Mouse (Mus musculus): ENCODE data around the gene Olfr1373. TPM values are rescaled to one million over a fixed set of nuclear protein-coding genes. Genes with fewer than 3 reads are reported as not detected.
A peak's percentile ranks its signal among the peaks of the same experiment; 100 is the strongest.

Gene Olfr1373
- total and polyA plus RNA-seq, 3 experiments, result not detected

- TF ChIP-seq POLR2AphosphoS5 (IDR thresholded peaks at IDR 0.05; ENCODE audit: insufficient replicate concordance, low read depth, low read length), result no peak
- TF ChIP-seq CTCF (IDR thresholded peaks at IDR 0.05; ENCODE audit: low read depth, low read length), result no peak
- TF ChIP-seq GATA1 (IDR thresholded peaks at IDR 0.05; ENCODE audit: borderline replicate concordance, low read length), result no peak
- no peak for TF ChIP-seq GATA2 (IDR thresholded peaks at IDR 0.05; ENCODE audit: borderline replicate concordance, low read depth, low read length)
- TF ChIP-seq TAL1 (conservative IDR thresholded peaks at IDR 0.05; ENCODE audit: low read depth, low read length), result no peak
- no peaks in the 10 kb centered on the region for H3K27me3 ChIP-seq (ENCODE audit: insufficient read depth, low read length)
- peaks cover 49% of the 10 kb centered on the region for H3K4me1 ChIP-seq (ENCODE audit: insufficient read depth, low read depth, low read length)
- peak overlapping the region; percentile 97 for H3K4me3 ChIP-seq (ENCODE audit: low read depth, low read length)
- no peak for ATAC-seq (ENCODE audit: extremely low read depth, insufficient number of reproducible peaks, low FRiP score, poor library complexity, severe bottlenecking)
- no peaks in the 10 kb centered on the region for H3K9me3 ChIP-seq (replicated peaks)
- peaks cover 24% of the 10 kb centered on the region for H3K36me3 ChIP-seq (replicated peaks)
- DNase-seq (ENCODE audit: low spot score), result peak; percentile 78
These were observed 46.1 kb downstream of the Olfr1373 start for GRCm38 (mm10) chr11:52099031-52099761.

- H3K4me1 ChIP-seq (ENCODE audit: insufficient read depth, low read depth, low read length), result peaks cover 47% of the 10 kb centered on the region
- peak; percentile 91 for ATAC-seq (ENCODE audit: extremely low read depth, insufficient number of reproducible peaks, low FRiP score, poor library complexity, severe bottlenecking)
These were observed 46.9 kb downstream of the Olfr1373 start, which contains the start of gene Ppp2ca for GRCm38 (mm10) chr11:52098398-52098946. Ppp2ca (plus strand) TSS chr11:52098681.

DNA sequence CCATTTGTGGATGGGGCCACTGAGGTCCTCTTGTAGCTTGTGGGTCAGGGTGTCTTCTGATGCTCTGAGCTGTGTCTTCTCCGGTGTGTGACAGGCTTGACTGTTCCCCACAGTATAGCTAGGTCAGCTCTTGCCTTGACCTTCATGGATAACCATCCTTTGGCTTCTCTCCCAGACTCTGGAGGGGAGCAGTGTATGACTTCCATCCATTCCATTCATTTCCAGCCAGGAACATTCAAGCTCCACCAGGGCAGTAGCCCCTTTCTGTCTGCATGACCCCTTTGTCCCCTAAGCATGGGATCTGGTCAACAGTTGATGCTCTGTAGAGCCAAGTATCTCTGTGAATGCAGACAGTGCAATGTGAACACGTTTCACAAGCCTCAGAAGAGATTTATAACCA is 47.7 kb downstream of the Olfr1373 start:
- peaks cover 19% of the 10 kb centered on the region for H3K36me3 ChIP-seq (replicated peaks)
- no peaks in the 10 kb centered on the region for H3K9me3 ChIP-seq (replicated peaks)
- peaks cover 43% of the 10 kb centered on the region for H3K4me1 ChIP-seq (ENCODE audit: insufficient read depth, low read depth, low read length)
- no peak overlapping the region; the same call in 1 of the 2 replicates for H3K4me3 ChIP-seq (ENCODE audit: low read depth, low read length)
- TF ChIP-seq CTCF (IDR thresholded peaks at IDR 0.05; ENCODE audit: low read depth, low read length) (no peak), TAL1 (conservative IDR thresholded peaks at IDR 0.05; ENCODE audit: low read depth, low read length) (no peak), POLR2AphosphoS5 (IDR thresholded peaks at IDR 0.05; ENCODE audit: insufficient replicate concordance, low read depth, low read length) (no peak), GATA1 (IDR thresholded peaks at IDR 0.05; ENCODE audit: borderline replicate concordance, low read length) (no peak), GATA2 (IDR thresholded peaks at IDR 0.05; ENCODE audit: borderline replicate concordance, low read depth, low read length) (no peak)
- peaks cover 9% of the 10 kb centered on the region for H3K27me3 ChIP-seq (ENCODE audit: insufficient read depth, low read length)
- no peak for ATAC-seq (ENCODE audit: extremely low read depth, insufficient number of reproducible peaks, low FRiP score, poor library complexity, severe bottlenecking)
- DNase-seq (ENCODE audit: low spot score), result no peak

More at GRCm38 (mm10) chr11:52098398-52098946, 46.9 kb downstream of the Olfr1373 start, which contains the start of gene Ppp2ca:
- H3K9me3 ChIP-seq (replicated peaks), result no peaks in the 10 kb centered on the region
- H3K27me3 ChIP-seq (ENCODE audit: insufficient read depth, low read length), result peaks cover 3% of the 10 kb centered on the region
- no peak for TF ChIP-seq GATA2 (IDR thresholded peaks at IDR 0.05; ENCODE audit: borderline replicate concordance, low read depth, low read length)
- TF ChIP-seq GATA1 (IDR thresholded peaks at IDR 0.05; ENCODE audit: borderline replicate concordance, low read length), result no peak
- TF ChIP-seq CTCF (IDR thresholded peaks at IDR 0.05; ENCODE audit: low read depth, low read length), result no peak
- no peak for TF ChIP-seq TAL1 (conservative IDR thresholded peaks at IDR 0.05; ENCODE audit: low read depth, low read length)
- TF ChIP-seq POLR2AphosphoS5 (IDR thresholded peaks at IDR 0.05; ENCODE audit: insufficient replicate concordance, low read depth, low read length), result no peak
- H3K36me3 ChIP-seq (replicated peaks), result peaks cover 23% of the 10 kb centered on the region
- peak within 1 kb of the TSS; percentile 97 for H3K4me3 ChIP-seq (ENCODE audit: low read depth, low read length)
- DNase-seq (ENCODE audit: low spot score), result peak; percentile 90

DNA sequence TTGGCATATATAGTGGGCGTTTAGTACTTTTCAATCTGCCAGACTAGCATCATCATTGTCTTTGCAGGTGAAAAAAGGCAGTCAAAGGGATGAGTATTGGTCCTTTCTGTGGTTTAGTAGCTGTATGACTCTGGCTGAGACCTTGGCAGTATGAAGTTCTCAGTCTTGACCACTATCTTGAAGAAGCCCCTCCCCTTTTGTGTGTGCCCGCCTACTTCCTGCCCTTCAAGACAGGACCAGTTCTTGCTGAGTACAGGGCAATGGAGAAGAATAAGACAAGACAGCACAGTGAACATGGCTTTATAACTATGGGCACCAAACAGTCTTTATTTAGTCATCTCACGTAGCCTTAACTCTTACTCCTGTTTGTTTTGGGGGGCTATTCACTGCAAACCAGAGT is 48.3 kb downstream of the Olfr1373 start:
- H3K36me3 ChIP-seq (replicated peaks), result peaks cover 18% of the 10 kb centered on the region
- TF ChIP-seq CTCF (IDR thresholded peaks at IDR 0.05; ENCODE audit: low read depth, low read length), result no peak
- no peak for TF ChIP-seq POLR2AphosphoS5 (IDR thresholded peaks at IDR 0.05; ENCODE audit: insufficient replicate concordance, low read depth, low read length)
- TF ChIP-seq GATA2 (IDR thresholded peaks at IDR 0.05; ENCODE audit: borderline replicate concordance, low read depth, low read length), result no peak
- TF ChIP-seq GATA1 (IDR thresholded peaks at IDR 0.05; ENCODE audit: borderline replicate concordance, low read length), result no peak
- TF ChIP-seq TAL1 (conservative IDR thresholded peaks at IDR 0.05; ENCODE audit: low read depth, low read length), result no peak
- H3K27me3 ChIP-seq (ENCODE audit: insufficient read depth, low read length), result peaks cover 11% of the 10 kb centered on the region
- H3K4me3 ChIP-seq (ENCODE audit: low read depth, low read length), result no peak overlapping the region
- ATAC-seq (ENCODE audit: extremely low read depth, insufficient number of reproducible peaks, low FRiP score, poor library complexity, severe bottlenecking) (no peak), DNase-seq (ENCODE audit: low spot score) (no peak)
- peaks cover 37% of the 10 kb centered on the region for H3K4me1 ChIP-seq (ENCODE audit: insufficient read depth, low read depth, low read length)
- no peaks in the 10 kb centered on the region for H3K9me3 ChIP-seq (replicated peaks)

Other genes starting within 250 kb of the Olfr1373 start
- gene Cdkn2aipnl, start 177.9 kb downstream of the Olfr1373 start, total RNA-seq (2014; fragmentation: Nextera tagmentation), result 148 and 158 TPM in 2 replicates
- gene Cdkn2aipnl, start 177.9 kb downstream of the Olfr1373 start, total RNA-seq (2017), result 81.5 and 86.8 TPM in 2 replicates
- 47.2 and 49.4 TPM in 2 replicates for gene Cdkn2aipnl, start 177.9 kb downstream of the Olfr1373 start, polyA plus RNA-seq (2012)
- gene Ube2b, start 144.8 kb downstream of the Olfr1373 start, total RNA-seq (2014; fragmentation: Nextera tagmentation), result 62.4 and 73.4 TPM in 2 replicates
- 106 and 113 TPM in 2 replicates for gene Ube2b, start 144.8 kb downstream of the Olfr1373 start, total RNA-seq (2017)
- 100.0 and 120 TPM in 2 replicates for gene Ube2b, start 144.8 kb downstream of the Olfr1373 start, polyA plus RNA-seq (2012)
- gene Cdkl3, start 141.3 kb downstream of the Olfr1373 start, total RNA-seq (2014; fragmentation: Nextera tagmentation), result 6.8 and 12.6 TPM in 2 replicates
- gene Cdkl3, start 141.3 kb downstream of the Olfr1373 start, total RNA-seq (2017), result 2.3 and 2.5 TPM in 2 replicates
- 0.78 and 0.90 TPM in 2 replicates for gene Cdkl3, start 141.3 kb downstream of the Olfr1373 start, polyA plus RNA-seq (2012)
- 101 and 108 TPM in 2 replicates for gene Ppp2ca, start 46.8 kb downstream of the Olfr1373 start, total RNA-seq (2014; fragmentation: Nextera tagmentation)
- gene Ppp2ca, start 46.8 kb downstream of the Olfr1373 start, total RNA-seq (2017), result 106 and 109 TPM in 2 replicates
- 16.4 and 20.1 TPM in 2 replicates for gene Ppp2ca, start 46.8 kb downstream of the Olfr1373 start, polyA plus RNA-seq (2012)
- gene Olfr1371, start 68.5 kb upstream of the Olfr1373 start, total RNA-seq (2014; fragmentation: Nextera tagmentation), result not detected in 2 replicates
- gene Olfr1371, start 68.5 kb upstream of the Olfr1373 start, total RNA-seq (2017), result 0.27 TPM in 1 of 2 replicates, not detected in the other
- not detected in 2 replicates for gene Olfr1371, start 68.5 kb upstream of the Olfr1373 start, polyA plus RNA-seq (2012)
- gene Skp1a, start 86.5 kb upstream of the Olfr1373 start, total RNA-seq (2014; fragmentation: Nextera tagmentation), result 119 and 144 TPM in 2 replicates
- 259 and 285 TPM in 2 replicates for gene Skp1a, start 86.5 kb upstream of the Olfr1373 start, total RNA-seq (2017)
- 8.1 and 19.9 TPM in 2 replicates for gene Skp1a, start 86.5 kb upstream of the Olfr1373 start, polyA plus RNA-seq (2012)
- not detected in 2 replicates for gene Tcf7, start 137.5 kb upstream of the Olfr1373 start, total RNA-seq (2014; fragmentation: Nextera tagmentation)
- not detected in 2 replicates for gene Tcf7, start 137.5 kb upstream of the Olfr1373 start, total RNA-seq (2017)
- gene Tcf7, start 137.5 kb upstream of the Olfr1373 start, polyA plus RNA-seq (2012), result not detected in 2 replicates
- gene Vdac1, start 215.3 kb upstream of the Olfr1373 start, total RNA-seq (2014; fragmentation: Nextera tagmentation), result 117 and 127 TPM in 2 replicates
- 184 and 207 TPM in 2 replicates for gene Vdac1, start 215.3 kb upstream of the Olfr1373 start, total RNA-seq (2017)
- gene Vdac1, start 215.3 kb upstream of the Olfr1373 start, polyA plus RNA-seq (2012), result 40.7 and 55.1 TPM in 2 replicates